Mouse (Mus musculus): ENCODE data around the gene Parl. TPM values are rescaled to one million over a fixed set of nuclear protein-coding genes. Genes with fewer than 3 reads are reported as not detected.

Gene Parl
- total RNA-seq (2021): 122 and 147 TPM in 2 replicates
- long read RNA-seq, experiment 1, transcript Parl-201 (10 exons, 1,348 nt): major isoform, 117 of 130 reads
- long read RNA-seq, experiment 1, partial matches to known transcripts: 4 of 130 reads
- long read RNA-seq, experiment 1, other reads (novel, unspliced or antisense): 8 of 130 reads
- long read RNA-seq, experiment 2, transcript Parl-201 (10 exons, 1,348 nt): major isoform, 57 of 69 reads
- long read RNA-seq, experiment 2, partial matches to known transcripts: 4 of 69 reads
- long read RNA-seq, experiment 2, other reads (novel, unspliced or antisense): 6 of 69 reads

- DNase-seq: peak; percentile 86
These were observed at the start of gene Parl for GRCm38 (mm10) chr16:20301770-20302649. Parl (minus strand) TSS chr16:20302387.

DNA sequence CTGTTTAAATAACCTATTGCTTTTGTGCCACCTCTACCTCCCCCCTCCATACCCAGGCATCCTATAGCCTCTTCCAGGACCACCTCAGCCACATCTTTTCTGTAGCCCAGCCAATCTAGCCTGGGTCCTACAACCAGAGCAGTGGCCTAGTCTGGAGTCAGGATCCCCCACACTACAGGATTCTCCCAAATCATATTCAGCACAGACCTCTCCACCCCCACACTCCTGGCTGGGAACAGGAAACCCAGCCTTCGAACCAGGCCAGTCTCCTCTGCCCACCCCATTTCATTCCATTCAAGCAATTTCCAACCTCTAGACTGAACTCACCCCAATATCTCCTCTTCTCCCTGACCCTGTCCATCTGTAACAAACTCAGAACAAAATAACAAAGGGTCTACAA, 43.3 kb upstream of the Parl start:
- no peak for DNase-seq

GRCm38 (mm10) chr16:20338616-20339015, 36.4 kb upstream of the Parl start:
- DNase-seq: no peak

DNA sequence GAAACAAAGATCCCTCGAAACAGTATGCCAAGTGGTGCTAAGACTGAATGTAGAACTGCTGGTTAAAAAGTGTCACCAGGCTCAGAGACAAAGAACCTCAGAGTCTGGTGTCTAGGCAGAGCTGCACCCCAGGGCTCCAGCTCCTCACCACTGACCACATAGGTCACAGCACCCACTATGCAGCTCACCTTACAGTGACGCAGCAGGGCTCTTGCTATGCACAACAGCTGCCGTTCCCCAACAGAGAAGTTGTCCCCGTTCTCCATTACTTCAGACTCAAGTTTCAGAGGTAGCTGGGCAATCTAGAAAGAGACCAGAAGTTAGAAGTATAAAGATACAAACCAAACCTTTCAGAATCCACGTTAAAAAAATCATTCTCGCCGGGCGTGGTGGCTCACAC, 32.7 kb upstream of the Parl start:
- no peak for DNase-seq

DNA sequence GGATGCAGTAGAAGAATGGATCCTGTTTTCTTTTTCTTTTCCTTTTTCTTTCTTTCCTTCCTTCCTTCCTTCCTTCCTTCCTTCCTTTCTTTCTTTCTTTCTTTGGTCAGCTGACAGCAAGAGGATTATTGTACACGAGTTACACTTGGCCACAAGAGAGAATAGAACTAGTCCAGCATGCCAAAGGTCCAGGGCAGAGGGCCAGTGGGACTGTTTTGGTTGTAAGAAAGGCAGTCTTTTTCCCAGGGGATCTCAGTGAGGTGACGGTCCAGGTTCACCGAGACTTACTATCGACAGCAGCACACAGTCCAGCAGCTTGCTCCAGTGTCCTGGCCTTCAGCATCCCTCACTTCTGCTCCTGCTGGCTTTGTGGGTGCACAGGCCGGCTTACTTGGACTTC, 26.1 kb upstream of the Parl start:
- DNase-seq: peak; percentile 30

DNA sequence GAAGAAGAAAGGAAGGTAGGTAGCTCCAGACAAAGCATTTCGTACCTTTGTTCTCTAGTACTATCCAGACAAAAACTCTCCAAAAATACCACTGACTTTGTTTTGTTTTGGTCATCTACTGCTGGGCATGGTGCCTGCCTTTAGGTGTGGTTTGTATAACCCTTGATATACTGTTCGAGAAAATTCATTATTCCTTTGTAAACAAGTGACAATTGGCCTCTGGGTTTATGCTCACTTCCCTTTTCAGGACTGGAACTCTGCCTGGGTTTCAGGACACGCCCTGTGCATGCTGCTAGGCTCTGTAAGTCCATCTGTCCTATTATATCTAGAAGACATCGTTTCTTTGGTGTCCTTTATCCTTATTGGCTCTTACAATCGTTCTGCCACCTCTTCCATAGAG, 23.1 kb upstream of the Parl start, which contains the start of gene Cyp2ab1:
TSS of gene Cyp2ab1 (minus strand) at position 119 of the 400 bp plus-strand sequence.
- no peak for DNase-seq

DNA sequence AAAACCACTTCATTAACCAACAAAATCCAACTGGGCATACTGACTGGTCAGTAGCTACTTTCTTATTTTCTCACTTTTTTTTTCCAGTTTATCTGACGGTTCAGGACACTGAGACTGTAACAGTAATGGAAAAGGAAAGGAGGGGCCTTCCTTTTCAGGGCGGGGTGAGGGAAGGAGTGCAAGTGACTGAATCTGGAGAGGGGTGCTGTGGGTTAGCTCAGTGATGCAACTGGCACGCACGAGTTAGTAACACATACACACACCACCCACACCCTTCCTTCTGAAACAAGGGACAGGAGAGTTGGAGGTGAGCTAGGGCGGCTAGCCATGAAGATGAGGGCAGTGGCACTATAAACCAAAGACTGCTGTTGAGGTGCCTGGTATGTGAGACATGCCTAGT, 21.7 kb upstream of the Parl start:
- DNase-seq: no peak

GRCm38 (mm10) chr16:20322274-20322673, 20.1 kb upstream of the Parl start:
- no peak for DNase-seq

GRCm38 (mm10) chr16:20316770-20317169, 14.6 kb upstream of the Parl start:
- no peak for DNase-seq

DNA sequence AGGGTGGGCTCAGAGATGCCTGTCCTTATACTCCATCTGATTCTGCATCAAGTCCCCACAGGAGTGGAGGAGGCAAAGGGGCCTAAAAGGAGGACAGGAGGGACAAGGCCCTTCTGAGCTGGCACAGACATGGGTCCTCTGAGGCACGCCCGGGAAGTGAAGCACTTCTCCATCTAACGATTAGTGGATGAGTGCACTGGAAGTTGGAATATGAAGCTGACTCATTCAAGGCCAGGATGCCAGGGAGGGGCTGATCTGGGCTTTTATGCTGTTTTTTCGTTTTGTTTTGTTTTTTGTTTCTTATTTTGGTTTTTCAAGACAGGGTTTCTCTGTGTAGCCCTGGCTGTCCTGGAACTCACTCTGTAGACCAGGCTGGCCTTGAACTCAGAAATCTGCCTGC, 13.1 kb upstream of the Parl start:
- peak; percentile 45 for DNase-seq

DNA sequence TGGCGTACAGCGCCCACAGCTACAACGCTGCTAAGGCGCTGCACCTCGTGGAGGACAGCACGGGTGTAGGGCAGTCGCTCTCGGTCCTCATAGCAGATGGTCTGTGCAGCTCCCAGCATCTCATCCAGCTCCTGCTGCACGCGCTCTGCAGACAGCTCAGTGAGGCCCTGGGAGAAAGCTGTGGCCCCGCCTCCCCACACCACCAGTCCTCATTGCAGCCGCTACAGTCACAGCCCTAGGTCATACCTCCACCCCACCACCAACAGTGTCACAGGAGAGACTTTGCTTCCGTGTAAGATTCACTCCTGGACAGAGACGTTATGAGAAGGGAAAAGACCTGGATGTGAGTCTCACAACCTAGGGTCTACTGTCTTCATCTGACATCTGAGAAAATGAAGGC, 10.1 kb upstream of the Parl start:
- no peak for DNase-seq

- no peak for DNase-seq
These were observed 2.1 kb downstream of the Parl start for GRCm38 (mm10) chr16:20300076-20300475.

- no peak for DNase-seq
These were observed 21.9 kb downstream of the Parl start for GRCm38 (mm10) chr16:20280238-20280637.

DNA sequence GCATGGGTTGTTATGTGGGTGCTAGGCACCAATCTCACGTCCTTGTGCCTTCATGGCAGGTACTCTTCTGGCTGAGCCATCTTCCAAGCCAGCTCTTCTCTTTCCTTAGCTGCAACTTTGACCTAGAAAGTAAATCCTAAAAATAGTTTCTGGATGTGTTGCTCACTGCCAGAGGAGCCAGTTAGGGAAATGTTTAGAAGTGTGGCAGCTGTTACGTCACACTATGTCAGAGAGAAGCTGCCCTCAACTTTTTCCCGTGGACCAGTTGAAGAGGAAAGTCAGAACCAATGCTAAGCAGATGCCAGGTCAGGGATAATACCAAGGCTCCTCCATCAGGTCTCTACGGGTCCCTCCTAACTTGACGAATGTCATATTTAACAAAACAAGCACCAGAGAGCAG, 22.8 kb downstream of the Parl start:
- DNase-seq: no peak

DNA sequence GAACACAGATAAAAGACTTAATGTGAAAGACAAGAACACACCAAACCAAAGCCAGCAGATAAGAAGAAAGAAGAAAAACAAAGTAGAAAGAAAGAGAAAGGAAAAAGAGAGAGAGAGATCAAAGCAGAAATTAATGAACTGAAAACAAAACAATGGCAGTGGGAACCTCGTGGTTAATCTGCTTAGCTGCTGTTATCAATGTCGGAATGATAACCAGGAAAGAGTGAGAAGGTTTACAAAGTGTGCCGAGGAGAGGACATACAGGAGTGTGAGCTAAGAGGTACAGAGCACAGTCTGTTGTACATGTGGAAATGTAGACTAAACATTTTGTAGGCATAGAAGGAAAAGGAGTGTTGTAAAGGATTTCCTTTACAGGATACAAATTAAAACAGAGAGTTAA, 29.2 kb downstream of the Parl start:
- DNase-seq: no peak

DNA sequence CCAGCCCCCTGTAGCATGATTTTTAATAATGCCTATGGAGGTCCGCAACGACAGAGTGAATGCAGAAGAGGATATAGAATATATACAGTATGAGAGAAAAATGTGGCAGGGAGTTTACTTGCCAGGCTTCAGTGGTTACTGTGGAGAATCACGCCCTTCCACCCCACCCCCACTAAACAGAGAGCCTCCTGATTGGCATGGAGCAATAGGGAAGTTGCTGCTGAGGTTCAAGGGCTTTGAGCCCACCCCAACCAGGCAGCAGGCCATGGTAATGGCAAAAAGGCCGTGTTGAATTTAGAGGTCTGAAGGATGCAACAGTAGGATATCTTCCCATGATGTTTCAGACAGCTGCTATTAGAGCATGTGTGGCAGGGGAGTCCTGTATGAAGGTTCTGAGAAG, 30.8 kb downstream of the Parl start:
- DNase-seq: no peak

GRCm38 (mm10) chr16:20265089-20265488, 37.1 kb downstream of the Parl start:
- no peak for DNase-seq

GRCm38 (mm10) chr16:20257926-20258325, 44.3 kb downstream of the Parl start:
- no peak for DNase-seq

GRCm38 (mm10) chr16:20248442-20249174, 53.6 kb downstream of the Parl start:
- DNase-seq: no peak

- no peak for DNase-seq
These were observed 55.1 kb downstream of the Parl start for GRCm38 (mm10) chr16:20247103-20247502.

- peak; percentile 73 for DNase-seq
These were observed 61.4 kb downstream of the Parl start, which contains the start of gene Map6d1 for GRCm38 (mm10) chr16:20240468-20241414. Map6d1 (minus strand) TSS chr16:20241358.

DNA sequence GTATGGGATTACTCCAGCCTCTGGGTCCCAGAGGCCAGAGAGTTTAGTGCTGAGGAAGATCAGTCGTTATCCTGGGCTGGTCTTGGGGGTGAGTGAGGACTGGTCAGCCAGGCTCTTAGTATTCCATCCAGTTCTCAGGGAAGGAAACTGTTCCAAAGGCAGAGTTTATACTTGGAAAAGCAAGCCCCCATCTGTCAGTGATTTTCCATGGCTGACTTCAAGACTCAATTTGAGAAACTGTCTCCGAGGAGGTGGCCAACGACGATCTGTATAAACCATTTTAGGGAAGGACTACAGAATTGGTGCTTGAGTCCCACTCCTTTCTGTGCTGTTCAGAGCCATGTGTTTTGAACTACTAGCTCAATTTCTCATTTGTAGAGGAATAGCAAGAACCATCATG, 63.5 kb downstream of the Parl start:
- DNase-seq: no peak
